Mouse (Mus musculus) 416B (cell line): ENCODE measurements around the gene Dlx3.

Source experiments
- DNase-seq: peaks from one replicate; pipeline ENCODE4 v3.0.0; 2011; ENCODE audit warnings: low read depth

Gene Dlx3

DNA sequence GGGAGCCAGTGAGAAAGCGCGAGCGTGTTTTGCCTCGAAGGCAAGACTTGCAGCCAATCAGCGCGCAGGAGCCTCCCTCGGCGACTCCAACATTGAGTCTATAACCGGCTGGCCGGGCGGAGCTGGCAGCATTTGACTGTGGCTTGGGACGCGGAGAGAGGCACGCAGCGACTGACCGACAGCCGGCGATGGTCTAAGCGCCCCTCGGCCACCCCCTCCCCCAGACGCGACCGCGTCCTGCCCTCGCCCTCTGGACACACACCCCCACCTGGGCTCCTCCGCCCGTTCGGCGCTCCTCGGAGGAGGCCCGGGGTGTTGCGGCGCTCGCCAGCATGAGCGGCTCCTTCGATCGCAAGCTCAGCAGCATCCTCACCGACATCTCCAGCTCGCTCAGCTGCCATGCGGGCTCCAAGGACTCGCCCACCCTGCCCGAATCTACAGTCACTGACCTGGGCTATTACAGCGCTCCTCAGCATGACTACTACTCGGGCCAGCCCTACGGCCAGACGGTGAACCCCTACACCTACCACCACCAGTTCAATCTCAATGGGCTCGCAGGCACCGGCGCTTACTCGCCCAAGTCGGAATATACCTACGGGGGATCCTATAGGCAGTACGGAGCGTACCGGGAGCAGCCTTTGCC, at the start of gene Dlx3:
Dlx3 (plus strand) TSS at position 130 of the 643 bp plus-strand sequence.
- DNase-seq = no peak

DNA sequence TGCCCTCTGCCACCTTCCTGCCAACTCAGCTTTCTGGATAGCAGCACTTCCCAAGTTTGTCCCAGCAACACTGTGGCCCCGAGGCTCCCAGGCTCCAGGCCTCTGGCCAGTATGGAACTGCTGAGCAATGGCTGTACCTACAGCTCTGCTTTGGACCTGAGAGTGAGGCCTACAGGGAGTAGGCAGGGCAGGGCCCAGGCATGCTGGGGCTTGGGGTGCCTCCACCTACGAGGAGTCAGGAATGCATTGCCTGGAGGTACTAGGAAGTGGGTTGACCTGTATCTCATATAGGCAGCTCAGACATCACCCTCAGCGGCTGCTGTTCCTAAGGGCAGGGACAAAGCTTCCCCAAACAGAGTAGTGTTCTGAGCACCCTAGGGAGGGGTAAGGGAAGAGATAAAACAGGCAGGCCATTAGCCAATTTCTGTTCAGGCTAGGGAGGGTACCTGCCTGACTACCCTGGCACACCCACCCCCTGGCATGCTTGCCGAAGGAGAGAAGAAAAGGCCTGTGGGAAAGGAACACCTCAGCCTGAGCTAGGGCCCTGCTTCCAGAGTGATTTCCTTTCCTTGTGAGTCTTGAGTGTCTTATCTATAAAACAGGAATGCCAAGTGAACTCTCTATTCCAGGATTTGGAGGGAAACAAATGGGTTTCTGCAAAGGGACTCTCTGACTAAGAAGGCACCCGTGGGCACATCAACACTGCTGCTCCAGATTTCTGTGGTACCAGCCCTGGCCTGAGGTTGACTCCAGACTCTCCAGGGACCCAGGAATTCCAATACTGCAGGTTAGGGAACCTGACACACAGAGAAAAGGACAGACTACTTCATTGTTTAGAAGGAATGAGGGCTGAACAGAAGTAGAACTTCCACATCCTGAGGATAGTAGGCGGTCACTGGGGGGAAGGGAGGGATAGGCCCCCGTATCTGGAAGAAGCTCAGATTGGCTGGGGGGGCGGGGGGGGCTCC, 49.5 kb upstream of the Dlx3 start:
- no peak for DNase-seq

DNA sequence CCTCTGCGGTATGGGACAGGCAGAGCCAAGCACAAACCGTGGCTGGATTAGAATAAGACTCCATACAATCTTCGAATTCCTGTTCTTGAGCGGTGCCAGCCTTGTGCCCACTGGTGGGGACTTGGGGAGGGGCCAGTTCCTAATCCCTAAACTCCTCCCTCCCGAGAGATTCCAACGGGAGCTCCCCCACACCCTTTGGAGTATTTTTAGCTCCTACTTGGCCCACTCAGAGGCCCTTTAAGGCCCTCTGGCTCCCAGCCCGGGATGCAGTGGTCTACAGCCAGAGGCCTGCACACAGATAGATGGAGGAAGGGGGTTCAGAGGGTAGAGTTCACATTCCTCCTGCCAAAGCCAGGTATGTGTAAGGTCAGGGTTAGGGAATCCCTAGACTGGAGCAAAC, 48.7 kb upstream of the Dlx3 start:
- no peak for DNase-seq

DNA sequence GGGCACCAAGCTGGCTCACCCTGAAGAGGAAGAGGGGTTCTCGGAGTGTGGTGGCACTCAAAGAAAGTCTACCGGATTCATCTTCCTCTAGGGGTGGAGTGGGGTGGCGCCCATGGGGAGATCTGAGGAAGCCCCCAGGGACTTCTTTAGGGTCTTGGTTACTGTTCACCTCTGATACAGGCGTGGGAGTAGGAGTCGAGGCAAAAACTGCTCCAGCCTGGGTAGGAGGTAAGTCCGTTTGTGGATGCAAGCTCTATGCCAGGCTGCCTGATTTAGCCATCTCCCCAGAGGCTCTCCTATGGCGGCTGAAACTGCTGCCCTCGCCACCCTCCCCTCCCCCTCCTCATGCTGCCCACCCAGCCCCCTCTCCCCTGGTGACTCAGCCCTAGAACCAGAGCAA, 47.8 kb upstream of the Dlx3 start:
- DNase-seq = no peak

DNA sequence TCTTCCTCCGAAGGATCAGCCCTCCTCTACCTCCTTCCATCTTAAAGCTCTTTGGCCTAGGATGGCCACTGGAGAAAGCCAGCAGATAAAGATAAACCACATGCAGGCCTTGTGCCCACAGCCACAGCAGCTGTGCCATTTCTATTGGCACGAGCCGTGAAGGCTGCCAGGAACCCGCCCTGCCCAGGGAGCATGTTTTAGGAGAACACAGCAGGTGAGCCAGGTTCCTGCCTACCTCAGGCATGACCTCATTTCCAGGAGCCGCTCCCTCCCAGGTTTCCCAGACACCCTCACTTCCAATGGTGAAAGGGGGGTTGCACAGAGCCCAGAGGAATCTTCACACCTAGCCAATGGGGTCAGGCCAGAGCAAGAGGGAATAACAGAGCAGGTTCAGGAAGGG, 47.1 kb upstream of the Dlx3 start:
- DNase-seq = no peak

DNA sequence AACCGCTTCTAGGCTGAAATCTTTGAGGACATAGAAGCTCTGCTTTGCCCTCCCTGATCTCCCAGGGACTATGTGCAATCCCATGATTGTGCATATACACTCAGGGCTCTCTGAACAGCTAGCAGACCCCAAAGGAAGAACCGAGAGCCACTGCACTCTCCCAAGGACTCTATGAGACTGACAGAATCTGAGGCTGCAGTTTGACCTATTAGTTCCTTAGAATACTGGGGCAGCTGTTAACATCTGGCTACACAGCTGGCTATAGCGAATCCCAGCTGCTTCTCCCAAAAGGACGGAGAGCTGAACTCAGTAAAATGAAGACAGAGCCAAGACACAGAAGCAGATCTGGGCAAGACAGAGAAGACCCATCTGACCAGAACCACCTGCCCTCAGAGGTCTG, 46.1 kb upstream of the Dlx3 start:
- DNase-seq = no peak

DNA sequence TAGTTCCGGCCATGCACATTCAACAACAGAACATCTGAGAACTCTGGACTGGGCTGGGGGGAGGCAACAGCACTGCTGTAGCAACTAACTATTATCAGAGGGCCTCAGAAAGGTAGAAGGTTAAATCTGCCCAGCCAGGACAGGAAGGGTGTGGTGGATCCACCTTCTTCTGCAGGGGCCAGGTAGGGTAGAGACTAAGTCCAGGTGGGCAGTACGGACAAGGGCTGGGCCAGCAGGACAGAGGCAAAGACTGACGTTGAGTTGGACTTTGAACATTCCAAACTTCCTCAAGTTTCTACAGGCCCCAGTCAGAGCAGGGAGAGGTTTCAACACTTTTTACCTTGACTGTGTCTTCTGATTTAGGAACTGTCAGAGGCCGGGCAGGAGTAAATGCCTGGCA, 45.2 kb upstream of the Dlx3 start:
- no peak for DNase-seq

DNA sequence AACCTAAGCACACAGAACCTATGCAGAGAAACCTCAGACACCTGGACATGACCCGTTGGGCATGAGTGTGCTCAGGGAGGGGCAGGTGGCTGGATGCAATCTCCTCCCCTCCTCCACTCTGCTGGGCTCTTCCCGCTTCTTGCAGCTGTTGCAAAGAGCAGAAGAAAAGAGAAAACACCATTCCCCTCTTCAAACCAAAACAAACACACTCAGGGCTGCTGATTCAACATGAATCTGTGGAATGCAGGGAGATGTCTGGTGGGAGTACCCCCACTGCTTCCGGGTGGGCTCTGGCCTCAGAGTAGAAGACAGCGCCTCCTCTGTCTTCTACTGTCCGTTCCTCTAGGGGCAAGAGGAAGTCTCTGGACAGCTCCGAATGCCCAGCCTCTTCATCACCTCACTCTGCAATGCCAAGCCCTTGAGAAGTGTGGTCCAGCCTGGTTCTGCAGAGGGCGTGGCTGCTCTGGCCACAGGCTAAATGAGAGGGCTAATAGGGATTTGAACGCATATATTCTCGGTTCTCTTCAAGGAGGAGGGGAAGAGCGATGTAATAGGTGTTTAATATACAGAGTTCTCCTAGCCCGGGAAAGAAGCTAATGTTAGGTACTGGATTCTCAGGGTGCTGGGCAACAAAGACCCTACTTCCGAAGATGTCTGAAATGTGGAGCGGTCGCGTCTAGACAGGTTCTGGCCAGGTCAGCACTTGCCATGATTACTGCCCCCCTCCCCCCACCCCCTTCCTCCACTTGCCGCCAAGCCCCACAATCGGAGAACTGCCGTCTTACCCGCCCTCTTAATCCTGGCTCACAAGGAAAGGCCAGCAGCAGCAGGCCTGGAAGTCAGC, 44.5 kb upstream of the Dlx3 start:
- no peak for DNase-seq

DNA sequence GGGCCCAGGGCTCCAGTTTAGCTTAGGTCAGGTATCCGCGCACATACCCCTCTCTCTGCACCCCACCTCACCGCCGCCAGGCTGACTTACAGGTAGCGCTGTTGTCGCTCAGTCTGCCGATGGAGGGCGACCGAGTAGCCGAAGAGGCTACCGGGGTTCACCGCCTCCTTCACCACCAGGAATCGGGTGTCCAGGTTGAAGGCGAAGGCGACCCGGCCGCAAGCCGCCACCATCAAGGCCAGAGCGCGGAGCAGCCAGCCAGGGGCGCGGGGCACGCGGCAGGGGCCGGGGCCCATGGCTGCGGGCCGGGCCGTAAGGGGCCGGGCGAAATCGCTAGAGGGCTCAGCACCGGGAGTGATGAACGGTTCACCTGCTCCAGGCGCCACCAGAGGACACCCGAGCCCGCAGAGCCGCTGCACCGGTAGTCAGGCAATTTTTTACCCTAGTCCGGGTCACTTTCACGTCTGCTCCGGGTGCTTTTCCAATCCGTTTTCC, 43.8 kb upstream of the Dlx3 start:
- no peak for DNase-seq

DNA sequence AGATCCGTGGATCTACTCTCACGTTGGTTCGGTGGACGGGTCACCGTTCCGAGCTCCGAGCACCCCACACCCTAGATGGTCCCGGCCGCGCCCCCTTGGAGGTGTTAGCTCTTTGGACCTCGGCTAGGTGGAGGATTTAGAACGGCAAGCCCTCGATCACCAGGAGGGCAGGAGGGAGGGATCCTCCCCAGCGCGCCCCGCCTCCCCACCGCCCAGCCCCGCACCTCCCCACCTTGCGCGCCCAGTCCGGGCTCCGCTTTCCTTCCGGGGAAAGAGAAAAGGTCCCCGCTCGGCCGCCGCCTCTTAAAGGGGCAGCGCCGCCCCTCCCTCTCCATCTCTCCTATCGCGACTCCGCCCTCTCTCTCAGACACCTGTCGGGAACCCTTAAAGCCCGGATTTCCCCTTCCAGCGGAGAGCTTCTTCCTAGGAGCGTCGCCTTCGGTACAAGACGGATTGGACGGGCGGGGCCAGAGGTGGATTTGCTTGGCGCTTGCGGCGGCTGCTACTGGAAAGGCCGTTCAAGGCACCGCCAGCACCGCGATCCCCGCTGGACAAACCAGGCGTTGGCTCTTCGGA, 43.3 kb upstream of the Dlx3 start, which contains the start of gene Itga3:
Itga3 (minus strand) TSS at position 266 of the 576 bp plus-strand sequence.
- DNase-seq = no peak

DNA sequence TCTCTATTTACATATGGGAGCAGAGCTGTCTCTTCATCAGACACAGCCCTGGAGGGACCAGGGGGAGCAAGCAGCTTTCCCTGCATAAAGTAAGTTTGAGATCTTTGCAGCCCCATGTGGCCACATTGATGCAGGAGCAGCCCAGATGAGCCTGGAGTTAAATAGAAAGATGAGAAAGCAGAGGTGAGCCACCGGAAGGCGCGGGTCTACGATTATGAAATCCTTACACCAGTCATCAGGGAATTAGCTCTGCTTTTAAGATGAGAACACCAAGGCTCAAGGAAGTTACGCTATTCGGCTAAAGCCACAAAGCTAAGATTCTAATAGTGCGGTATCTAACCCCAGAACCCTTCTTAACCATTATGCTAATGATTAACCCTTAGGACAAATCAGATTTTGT, 42.0 kb upstream of the Dlx3 start:
- peak; percentile 80 for DNase-seq

DNA sequence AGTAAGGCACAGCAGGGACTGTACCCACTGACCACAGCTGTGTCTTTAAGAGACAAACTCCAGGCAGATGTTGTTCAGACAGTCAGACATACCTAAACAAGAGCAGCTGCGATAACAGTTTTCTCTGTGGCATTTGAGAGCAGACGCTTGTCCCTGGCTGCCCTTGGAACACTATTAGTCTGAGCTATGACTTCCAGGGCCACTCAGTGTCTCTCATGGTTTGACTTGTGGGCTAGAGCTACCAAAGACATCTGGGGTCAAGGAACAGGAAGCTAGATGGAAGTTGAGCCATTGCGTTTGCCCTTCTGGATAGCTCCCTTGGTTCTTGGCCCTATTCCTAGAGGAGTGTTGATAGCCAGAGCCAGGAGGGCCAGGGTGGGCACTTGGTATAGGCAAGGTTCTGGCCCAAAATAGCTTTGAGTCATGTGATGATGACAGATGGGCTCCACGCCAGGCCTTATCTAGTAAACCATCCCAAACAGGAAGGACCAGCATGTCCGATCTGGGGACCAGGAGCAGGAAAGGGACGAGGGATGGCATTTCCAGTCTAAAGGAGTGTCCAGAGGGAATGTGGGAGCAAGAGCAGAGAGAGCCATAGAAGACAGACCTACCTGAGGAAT, 40.6 kb upstream of the Dlx3 start:
- DNase-seq = no peak

DNA sequence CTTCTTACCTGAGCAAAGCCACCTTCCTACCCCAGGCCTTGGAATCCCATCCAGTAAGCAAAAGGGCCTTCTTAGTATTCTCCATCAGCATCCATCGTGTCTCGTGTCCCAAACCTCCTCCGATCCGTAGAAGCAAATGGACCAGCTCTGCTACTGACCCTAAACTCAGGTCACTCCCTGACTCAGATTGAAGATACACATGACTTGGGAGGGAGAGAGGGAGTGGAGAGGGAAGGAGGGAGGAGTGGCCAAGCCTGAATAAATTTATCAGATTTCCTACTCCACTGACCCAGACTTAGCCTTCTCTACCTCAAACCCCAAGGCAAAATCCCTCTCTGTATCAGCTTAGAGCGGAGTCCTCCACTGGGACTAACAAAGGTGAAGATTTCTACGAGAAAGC, 39.1 kb upstream of the Dlx3 start:
- DNase-seq = no peak

DNA sequence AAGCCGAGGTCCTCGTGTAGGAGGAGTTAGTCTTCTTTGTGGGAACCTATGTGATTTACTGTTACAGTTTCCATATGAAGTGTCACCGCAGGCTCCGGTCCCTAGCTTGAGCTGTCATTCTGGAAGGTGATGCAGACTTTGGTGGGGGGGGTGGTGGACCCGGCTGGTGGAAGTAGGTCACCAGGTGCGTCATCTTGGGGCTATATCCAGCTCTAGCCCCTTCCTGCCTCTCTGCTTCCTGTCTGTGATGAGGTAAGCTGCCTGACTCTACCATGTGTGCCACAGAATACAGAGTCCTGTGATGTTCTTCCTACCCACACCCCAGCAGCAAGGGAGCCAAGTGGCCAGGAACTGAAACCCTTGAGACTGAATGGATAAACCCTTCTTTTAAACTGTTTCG, 37.0 kb upstream of the Dlx3 start:
- DNase-seq = peak; percentile 18

DNA sequence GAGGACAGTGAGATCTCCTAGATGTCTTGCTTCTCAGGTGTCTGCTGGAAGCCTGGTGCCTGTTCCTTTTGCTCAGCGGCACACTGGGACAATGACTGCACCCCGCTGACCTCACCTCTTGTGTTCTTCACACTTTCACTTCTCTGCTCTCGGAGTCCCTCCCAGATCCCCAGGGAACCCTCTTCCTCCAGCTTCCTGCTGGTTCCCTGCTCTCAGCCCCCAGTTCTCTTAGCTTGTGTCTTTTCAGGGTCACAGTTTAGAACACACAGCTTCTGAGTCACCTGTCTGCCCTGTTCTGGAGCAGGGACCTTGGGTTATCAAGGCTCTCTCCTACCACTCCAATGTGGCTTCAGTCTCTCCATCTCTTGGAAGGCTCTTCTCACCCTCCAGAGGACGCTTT, 35.7 kb upstream of the Dlx3 start:
- no peak for DNase-seq

DNA sequence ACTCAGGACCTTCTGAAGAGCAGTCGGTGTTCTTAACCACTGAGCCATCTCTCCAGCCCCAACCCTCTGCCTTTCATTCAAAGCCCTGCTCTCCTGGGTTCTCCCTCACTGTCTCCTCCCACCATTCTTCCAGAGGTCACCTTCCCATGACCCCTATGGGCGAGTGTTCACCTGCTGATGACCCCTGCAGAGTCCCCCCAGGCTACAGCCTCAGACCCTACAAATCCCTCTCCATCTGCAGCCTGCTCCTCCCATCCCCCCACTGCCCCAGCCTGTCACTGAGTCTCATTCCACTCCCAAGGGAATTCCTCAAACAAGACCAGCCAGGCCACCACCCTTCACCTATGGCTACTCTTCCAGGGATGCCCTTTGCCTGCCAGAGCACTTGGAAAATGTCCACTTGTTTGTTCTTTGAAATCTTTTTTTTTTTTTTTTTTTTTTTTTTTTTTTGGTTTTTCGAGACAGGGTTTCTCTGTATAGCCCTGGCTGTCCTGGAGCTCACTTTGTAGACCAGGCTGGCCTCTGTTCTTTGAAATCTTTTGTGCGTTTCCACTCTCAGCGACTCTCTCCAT, 35.0 kb upstream of the Dlx3 start:
- no peak for DNase-seq

DNA sequence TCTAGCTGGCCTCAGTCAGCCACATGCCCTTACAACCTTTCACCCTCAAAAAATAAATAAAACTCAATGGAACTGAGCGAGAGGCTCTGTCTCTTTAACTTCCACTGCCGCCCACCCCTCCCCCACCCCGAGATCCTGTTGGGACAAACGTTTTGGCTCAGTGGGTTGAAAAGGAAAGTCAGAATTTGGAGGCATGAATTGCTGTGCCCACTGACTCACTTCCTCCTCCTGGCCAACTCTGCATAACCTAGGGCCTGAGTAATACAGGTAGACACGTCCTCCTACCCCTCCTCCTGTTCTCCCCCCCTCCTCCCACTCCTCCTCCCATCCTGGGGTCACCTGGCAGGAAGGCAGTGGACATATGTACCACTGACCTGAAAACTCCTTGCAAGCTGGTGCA, 34.2 kb upstream of the Dlx3 start:
- peak; percentile 10 for DNase-seq

DNA sequence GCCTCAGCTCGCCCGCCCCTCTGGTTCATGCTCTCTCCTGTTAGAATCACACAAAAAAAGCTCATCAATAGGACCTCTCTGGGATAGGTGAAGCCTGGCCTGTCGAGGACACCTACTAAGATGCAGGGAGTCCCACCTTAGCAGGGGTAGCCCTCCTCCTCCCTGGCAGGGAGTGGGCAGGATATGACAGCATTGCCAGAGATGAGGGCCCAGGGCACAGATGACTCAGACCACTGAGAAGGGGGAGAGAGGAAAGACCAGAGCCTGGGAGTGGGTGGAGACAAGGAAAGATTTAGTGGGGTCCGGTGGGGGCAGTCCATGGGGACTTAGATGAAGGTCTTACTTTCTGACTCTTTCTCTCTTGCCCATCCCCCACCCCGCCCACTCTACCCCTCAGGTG, 33.7 kb upstream of the Dlx3 start:
- DNase-seq = peak; percentile 40

DNA sequence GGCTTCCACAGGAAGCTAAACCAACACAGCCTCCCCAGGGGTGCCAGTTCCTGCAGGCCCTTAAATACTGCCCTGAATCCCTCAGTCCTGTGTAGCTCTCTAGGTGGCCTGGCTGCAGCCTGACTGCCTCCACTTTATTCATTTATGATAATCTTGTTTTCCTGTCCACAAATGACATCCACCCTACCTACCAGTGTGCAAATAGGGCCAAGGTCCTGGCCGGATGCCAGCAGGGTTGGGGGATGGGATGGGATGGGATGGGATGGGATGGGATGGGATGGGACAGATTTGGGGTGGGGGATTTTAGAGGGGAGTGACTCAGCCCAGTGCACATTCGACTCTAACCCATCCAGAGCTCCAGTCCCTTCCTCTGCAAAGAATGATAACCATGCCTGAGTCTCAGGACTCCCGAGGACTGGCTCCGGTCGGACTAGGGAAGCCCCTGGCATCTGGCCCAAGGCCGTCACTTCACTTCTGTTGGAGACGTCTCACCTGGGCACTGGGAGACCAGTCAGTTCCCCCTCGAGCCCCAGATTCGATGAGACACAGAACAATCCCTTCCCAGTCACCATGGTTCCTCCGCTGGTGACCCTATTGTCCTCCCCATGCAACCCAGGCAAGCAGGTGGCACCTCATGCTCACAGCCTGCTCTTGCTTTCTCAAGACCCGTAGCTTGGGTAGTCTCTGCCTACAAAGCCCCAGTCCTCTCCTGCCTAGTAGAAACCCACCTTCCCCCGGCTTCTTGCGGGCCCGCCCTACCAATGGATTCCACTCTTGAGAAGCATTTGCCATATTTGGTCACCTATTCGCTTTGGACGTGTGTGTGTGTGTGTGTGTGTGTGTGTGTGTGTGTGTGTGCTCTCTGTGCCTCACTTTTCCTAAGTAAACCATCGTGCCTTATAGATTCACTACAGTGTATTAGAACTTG, 32.4 kb upstream of the Dlx3 start:
- DNase-seq = no peak

DNA sequence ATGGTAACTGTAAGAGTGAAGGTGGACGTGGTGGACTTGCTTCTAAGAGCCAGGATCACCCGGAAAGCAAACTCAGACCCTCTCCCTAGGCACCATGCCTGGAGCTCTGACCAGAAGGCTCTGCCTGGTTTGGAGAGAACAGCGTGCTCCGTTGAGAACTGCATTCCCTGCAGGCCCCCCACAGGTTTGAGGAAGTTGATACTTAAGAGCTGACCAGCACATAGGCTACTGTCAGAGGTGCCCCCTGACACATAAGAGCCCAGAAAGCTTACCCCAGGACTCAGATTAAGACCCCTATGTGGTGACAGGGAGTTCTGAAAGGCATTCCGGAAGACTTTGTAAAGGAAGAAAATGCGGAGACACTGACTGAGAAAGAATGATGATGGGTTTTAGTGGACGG, 31.6 kb upstream of the Dlx3 start:
- no peak for DNase-seq
